Mouse (Mus musculus) layer of hippocampus, postnatal 14 days (tissue): ENCODE results near the gene Slc22a16. TPM values are rescaled to one million over a fixed set of nuclear protein-coding genes. Genes with fewer than 3 reads are reported as not detected.
"Not testable (repeated sequence)": the region's sequence is repeated elsewhere in the genome, so short reads cannot be mapped to it uniquely, and the experiment has no call there.

ENCODE experiments used
- DNase-seq, 2 experiments: peaks; one replicate each; pipeline ENCODE4 v3.0.0; 2021 to 2022; ENCODE audit warnings: low spot score in 2 of 2, mixed read lengths in 1 of 2
- long read RNA-seq, 2 experiments: library from polyadenylated mRNA; stranded (forward); transcript quantifications; one replicate each; pipeline ENCODE4 v2.0.0; 2021
- total RNA-seq, 2 experiments: library from RNA; stranded (reverse); gene quantifications; 2 replicates each; pipeline ENCODE4 v1.2.3; 2021

Slc22a16 gene
- total RNA-seq = not detected
- long read RNA-seq, experiment 1 = 0 reads
- long read RNA-seq, experiment 2 = 0 reads

GRCm38 (mm10) chr10:40570036-40570435, at the start of gene Slc22a16:
Slc22a16 (plus strand) TSS chr10:40570336.
- DNase-seq = no peak

GRCm38 (mm10) chr10:40521579-40521978, 48.6 kb upstream of the Slc22a16 start:
- no peak for DNase-seq

- DNase-seq = no peak
Measured at GRCm38 (mm10) chr10:40523312-40523975, 46.7 kb upstream of the Slc22a16 start.

GRCm38 (mm10) chr10:40524032-40524806, 45.9 kb upstream of the Slc22a16 start:
- no peak for DNase-seq

- peak in 1 of 2 experiments; percentile 83 for DNase-seq
Measured at GRCm38 (mm10) chr10:40524991-40525390, 45.1 kb upstream of the Slc22a16 start.

GRCm38 (mm10) chr10:40525616-40526155, 44.5 kb upstream of the Slc22a16 start:
- DNase-seq = no peak

- no peak for DNase-seq
Measured at GRCm38 (mm10) chr10:40526301-40526761, 43.8 kb upstream of the Slc22a16 start.

- DNase-seq = no peak
Measured at GRCm38 (mm10) chr10:40526986-40527385, 43.1 kb upstream of the Slc22a16 start.

- DNase-seq = no peak
Measured at GRCm38 (mm10) chr10:40527573-40527972, 42.6 kb upstream of the Slc22a16 start.

- no peak for DNase-seq
Measured at GRCm38 (mm10) chr10:40528668-40529067, 41.5 kb upstream of the Slc22a16 start.

GRCm38 (mm10) chr10:40529617-40530016, 40.5 kb upstream of the Slc22a16 start:
- peak in 1 of 2 experiments; percentile 63 for DNase-seq

- no peak for DNase-seq
Measured at GRCm38 (mm10) chr10:40530661-40531060, 39.5 kb upstream of the Slc22a16 start.

- DNase-seq = not testable (repeated sequence)
Measured at GRCm38 (mm10) chr10:40532586-40532985, 37.5 kb upstream of the Slc22a16 start.

- DNase-seq = no peak
Measured at GRCm38 (mm10) chr10:40541351-40541750, 28.8 kb upstream of the Slc22a16 start.

- no peak for DNase-seq
Measured at GRCm38 (mm10) chr10:40549317-40549716, 20.8 kb upstream of the Slc22a16 start.

GRCm38 (mm10) chr10:40551801-40552200, 18.3 kb upstream of the Slc22a16 start:
- no peak for DNase-seq

GRCm38 (mm10) chr10:40565695-40566094, 4.4 kb upstream of the Slc22a16 start:
- not testable (repeated sequence) for DNase-seq

- DNase-seq = no peak
Measured at GRCm38 (mm10) chr10:40575912-40576634, 5.9 kb downstream of the Slc22a16 start.

GRCm38 (mm10) chr10:40583584-40584255, 13.6 kb downstream of the Slc22a16 start:
- DNase-seq = peak in 1 of 2 experiments; percentile 28

- peak; percentile 54 to 85 for DNase-seq
Measured at GRCm38 (mm10) chr10:40592186-40592585, 22.1 kb downstream of the Slc22a16 start.

GRCm38 (mm10) chr10:40597177-40597576, 27.0 kb downstream of the Slc22a16 start:
- no peak for DNase-seq
